Comparison of ENCODE assay signal across 13 mouse cellular contexts in the genomic region with DNA sequence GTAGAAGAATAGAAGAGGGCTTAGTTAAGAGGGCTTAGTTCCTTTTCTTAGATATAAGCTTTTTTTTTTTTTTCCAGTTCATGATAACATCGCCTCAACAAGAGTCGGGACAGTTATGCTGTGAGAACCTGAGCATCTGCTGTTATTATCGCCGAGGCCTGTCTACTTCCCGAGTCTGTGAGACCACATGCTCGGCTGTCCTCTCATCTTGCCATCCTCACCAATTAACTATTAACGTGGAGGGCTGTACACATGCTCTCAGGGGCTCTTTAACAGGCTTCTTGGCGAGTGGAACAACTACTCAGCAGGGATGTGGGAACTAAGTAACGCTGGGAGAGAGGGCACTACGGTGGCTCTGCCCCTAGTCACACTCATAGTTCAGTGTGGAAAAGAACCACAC.
DNase-seq lines count a peak whose midpoint lies in the region; ATAC-seq lines count a peak whose summit lies in the region.
"Had no signal": no experiment of that assay in that cellular context is flagged by ENCODE, and none has a peak within 500 bp of the region (broad histone marks: within the 10 kb centered on the region; RNA-seq: fewer than 3 reads in every experiment).

No protein-coding gene starts in this region.

- DNase-seq in kidney, adult 11 months = peak; percentile 13
- DNase-seq in kidney, postnatal 10 days = no peak
- DNase-seq in embryo, embryonic 11 days = no peak
- no peak for DNase-seq in frontal cortex, postnatal 10 days (ENCODE audit: low spot score in 2 of 2)
- DNase-seq: heart, adult 2 months; thymus, adult 2 months had no signal

- no peaks in the 10 kb centered on the region for H3K4me1 ChIP-seq in neural tube, embryonic 14.5 days (ENCODE audit: control insufficient read depth, insufficient read depth, low read length)
- no peaks in the 10 kb centered on the region for H3K4me1 ChIP-seq in neural tube, embryonic 15.5 days
- H3K4me1 ChIP-seq in forebrain, embryonic 13.5 days = peaks cover 33% of the 10 kb centered on the region
- H3K4me1 ChIP-seq in heart, embryonic 12.5 days (replicated peaks) = no peaks in the 10 kb centered on the region
- H3K4me1 ChIP-seq: embryonic facial prominence, embryonic 12.5 days had no signal

- 15% methylated on average over 10 of the region's 10 CpGs for WGBS in neural tube, embryonic 14.5 days
- whole genome bisulfite sequencing in neural tube, embryonic 15.5 days = 18% methylated on average over 10 of the region's 10 CpGs
- 10% methylated on average over 10 of the region's 10 CpGs for WGBS in forebrain, embryonic 13.5 days
- WGBS in heart, embryonic 12.5 days = 68% methylated on average over 10 of the region's 10 CpGs

- H3K4me3 ChIP-seq in neural tube, embryonic 14.5 days (ENCODE audit: low read depth, low read length) = no peak overlapping the region
- no peak overlapping the region for H3K4me3 ChIP-seq in neural tube, embryonic 15.5 days (replicated peaks)
- H3K4me3 ChIP-seq in forebrain, embryonic 13.5 days = no peak overlapping the region
- no peak overlapping the region for H3K4me3 ChIP-seq in heart, embryonic 12.5 days
- H3K4me3 ChIP-seq: embryonic facial prominence, embryonic 12.5 days; heart, adult 2 months; layer of hippocampus, adult 2 months had no signal

- no peaks in the 10 kb centered on the region for H3K9me3 ChIP-seq in neural tube, embryonic 14.5 days (ENCODE audit: control insufficient read depth, low read length)
- no peaks in the 10 kb centered on the region for H3K9me3 ChIP-seq in neural tube, embryonic 15.5 days (replicated peaks)
- no peaks in the 10 kb centered on the region for H3K9me3 ChIP-seq in forebrain, embryonic 13.5 days (replicated peaks)
- H3K9me3 ChIP-seq in heart, embryonic 12.5 days (replicated peaks) = no peaks in the 10 kb centered on the region
- H3K9me3 ChIP-seq: embryonic facial prominence, embryonic 12.5 days had no signal

- no peak overlapping the region for H3K9ac ChIP-seq in neural tube, embryonic 14.5 days (replicated peaks; ENCODE audit: low read depth, low read length)
- H3K9ac ChIP-seq in neural tube, embryonic 15.5 days (replicated peaks) = no peak overlapping the region
- H3K9ac ChIP-seq in forebrain, embryonic 13.5 days = no peak overlapping the region
- no peak overlapping the region for H3K9ac ChIP-seq in heart, embryonic 12.5 days
- H3K9ac ChIP-seq: embryonic facial prominence, embryonic 12.5 days; liver, embryonic 14.5 days had no signal

- H3K27ac ChIP-seq in neural tube, embryonic 14.5 days (ENCODE audit: low read depth, low read length) = no peak overlapping the region
- H3K27ac ChIP-seq in neural tube, embryonic 15.5 days (replicated peaks) = no peak overlapping the region
- H3K27ac ChIP-seq in forebrain, embryonic 13.5 days = peak overlapping the region; percentile 40; the same call in 1 of the 2 replicates
- H3K27ac ChIP-seq in heart, embryonic 12.5 days (ENCODE audit: poor library complexity, severe bottlenecking) = no peak overlapping the region
- H3K27ac ChIP-seq: embryonic facial prominence, embryonic 12.5 days; heart, adult 2 months; layer of hippocampus, adult 2 months; liver, embryonic 14.5 days had no signal

- H3K36me3 ChIP-seq in neural tube, embryonic 14.5 days (ENCODE audit: control insufficient read depth, insufficient read depth, low read length) = no peaks in the 10 kb centered on the region
- H3K36me3 ChIP-seq in neural tube, embryonic 15.5 days = no peaks in the 10 kb centered on the region
- no peaks in the 10 kb centered on the region for H3K36me3 ChIP-seq in forebrain, embryonic 13.5 days (ENCODE audit: poor library complexity, severe bottlenecking)
- H3K36me3 ChIP-seq in heart, embryonic 12.5 days = no peaks in the 10 kb centered on the region
- H3K36me3 ChIP-seq: embryonic facial prominence, embryonic 12.5 days had no signal

- no peak overlapping the region for H3K4me2 ChIP-seq in neural tube, embryonic 14.5 days (ENCODE audit: low read depth, low read length)
- H3K4me2 ChIP-seq in neural tube, embryonic 15.5 days = no peak overlapping the region
- H3K4me2 ChIP-seq in forebrain, embryonic 13.5 days = peak overlapping the region; percentile 28; the same call in 1 of the 2 replicates
- H3K4me2 ChIP-seq in heart, embryonic 12.5 days = no peak overlapping the region
- H3K4me2 ChIP-seq: embryonic facial prominence, embryonic 12.5 days had no signal

- no peaks in the 10 kb centered on the region for H3K27me3 ChIP-seq in neural tube, embryonic 14.5 days (ENCODE audit: control insufficient read depth, insufficient read depth, low read length)
- no peaks in the 10 kb centered on the region for H3K27me3 ChIP-seq in neural tube, embryonic 15.5 days (replicated peaks)
- H3K27me3 ChIP-seq in forebrain, embryonic 13.5 days = no peaks in the 10 kb centered on the region
- no peaks in the 10 kb centered on the region for H3K27me3 ChIP-seq in heart, embryonic 12.5 days (replicated peaks)
- H3K27me3 ChIP-seq: embryonic facial prominence, embryonic 12.5 days had no signal

- ATAC-seq in neural tube, embryonic 14.5 days (ENCODE audit: low read depth) = peak; percentile 49; the same call in 1 of the 2 replicates
- ATAC-seq in neural tube, embryonic 15.5 days (ENCODE audit: low FRiP score) = no peak
- peak; percentile 78 for ATAC-seq in forebrain, embryonic 13.5 days
- no peak for ATAC-seq in heart, embryonic 12.5 days (ENCODE audit: insufficient number of reproducible peaks, low FRiP score)

Comparison
In these comparisons a context has a peak if more than half of its experiments do, and no peak if none do; other contexts are left out.
1. ATAC-seq: peak in neural tube, embryonic 14.5 days (single experiment) and forebrain, embryonic 13.5 days (single experiment); none in neural tube, embryonic 15.5 days (single experiment) and heart, embryonic 12.5 days (single experiment).